Mouse (Mus musculus) G1E (cell line): Measurements from ENCODE around the gene Tbxas1.

Experiments used
- CTCF ChIP-seq: IDR thresholded peaks from 2 replicates; pipeline ENCODE4 v1.5.1; 2012; ENCODE audit warnings: low read depth, low read length, inconsistent platforms, mixed read lengths
- POLR2AphosphoS5 ChIP-seq: IDR thresholded peaks from 2 replicates; pipeline ENCODE4 v1.6.1; 2012; ENCODE audit warnings: low read depth, low read length, inconsistent platforms; ENCODE audit not compliant: insufficient replicate concordance
- TAL1 ChIP-seq: conservative IDR thresholded peaks from 2 replicates; pipeline ENCODE4 v1.6.1; 2012; ENCODE audit warnings: low read depth, low read length, inconsistent platforms, mixed read lengths

GRCm38 (mm10) chr6:38920141-38920540 lies 44.9 kb downstream of the Tbxas1 start:
- TF ChIP-seq CTCF (no peak), POLR2AphosphoS5 (no peak), TAL1 (no peak)
